Mouse (Mus musculus): ENCODE results near the gene Fam222a. TPM values are rescaled to one million over a fixed set of nuclear protein-coding genes. Genes with fewer than 3 reads are reported as not detected.

The Fam222a gene
- polyA plus RNA-seq, 1 experiment: 5.3 TPM

GRCm38 (mm10) chr5:114651449-114651848 lies 83.6 kb downstream of the Fam222a start:
- 43% methylated on average over 3 of the region's 3 CpGs for WGBS
- no peak overlapping the region for H3K4me3 ChIP-seq (ENCODE audit: low read depth, low read length)
- H3K36me3 ChIP-seq (ENCODE audit: control insufficient read depth, insufficient read depth, low read length): no peaks in the 10 kb centered on the region
- H3K27ac ChIP-seq (ENCODE audit: insufficient read depth, low read depth, low read length): no peak overlapping the region
- TF ChIP-seq POLR2A (IDR thresholded peaks at IDR 0.05; ENCODE audit: low read depth, low read length) (no peak), CTCF (IDR thresholded peaks at IDR 0.05; ENCODE audit: extremely low read depth, insufficient read length, insufficient replicate concordance, low read depth, low read length) (no peak)
- peaks cover 7% of the 10 kb centered on the region for H3K4me1 ChIP-seq (ENCODE audit: control insufficient read depth, insufficient read depth, insufficient read length, low read length)
- H3K27me3 ChIP-seq (ENCODE audit: control insufficient read depth, insufficient read depth, low read length): peaks cover 3% of the 10 kb centered on the region

- Histone ChIP-seq H3K36me3 (ENCODE audit: control insufficient read depth, insufficient read depth, low read length) (no peaks in the 10 kb centered on the region), H3K4me1 (ENCODE audit: control insufficient read depth, insufficient read depth, insufficient read length, low read length) (no peaks in the 10 kb centered on the region; the same call in 1 of the 2 replicates), H3K4me3 (ENCODE audit: low read depth, low read length) (no peak overlapping the region), H3K27ac (ENCODE audit: insufficient read depth, low read depth, low read length) (no peak overlapping the region), H3K27me3 (ENCODE audit: control insufficient read depth, insufficient read depth, low read length) (peaks cover 22% of the 10 kb centered on the region)
- 68% methylated on average over 15 of the region's 15 CpGs for WGBS
- TF ChIP-seq POLR2A (IDR thresholded peaks at IDR 0.05; ENCODE audit: low read depth, low read length) (no peak), CTCF (IDR thresholded peaks at IDR 0.05; ENCODE audit: extremely low read depth, insufficient read length, insufficient replicate concordance, low read depth, low read length) (no peak)
Observed at GRCm38 (mm10) chr5:114653656-114654437, 86.0 kb downstream of the Fam222a start.

- no peak for TF ChIP-seq POLR2A (IDR thresholded peaks at IDR 0.05; ENCODE audit: low read depth, low read length)
- no peak for TF ChIP-seq CTCF (IDR thresholded peaks at IDR 0.05; ENCODE audit: extremely low read depth, insufficient read length, insufficient replicate concordance, low read depth, low read length)
- Histone ChIP-seq H3K27me3 (ENCODE audit: control insufficient read depth, insufficient read depth, low read length) (peaks cover 20% of the 10 kb centered on the region), H3K27ac (ENCODE audit: insufficient read depth, low read depth, low read length) (no peak overlapping the region), H3K4me1 (ENCODE audit: control insufficient read depth, insufficient read depth, insufficient read length, low read length) (no peaks in the 10 kb centered on the region; the same call in 1 of the 2 replicates), H3K4me3 (ENCODE audit: low read depth, low read length) (no peak overlapping the region), H3K36me3 (ENCODE audit: control insufficient read depth, insufficient read depth, low read length) (no peaks in the 10 kb centered on the region)
- 72% methylated on average over 5 of the region's 5 CpGs for WGBS
Observed at GRCm38 (mm10) chr5:114655721-114656120, 87.9 kb downstream of the Fam222a start.

GRCm38 (mm10) chr5:114656305-114656704 lies 88.5 kb downstream of the Fam222a start:
- H3K27me3 ChIP-seq (ENCODE audit: control insufficient read depth, insufficient read depth, low read length): peaks cover 20% of the 10 kb centered on the region
- 81% methylated on average over 7 of the region's 7 CpGs for WGBS
- no peaks in the 10 kb centered on the region; the same call in 1 of the 2 replicates for H3K4me1 ChIP-seq (ENCODE audit: control insufficient read depth, insufficient read depth, insufficient read length, low read length)
- no peak overlapping the region for H3K27ac ChIP-seq (ENCODE audit: insufficient read depth, low read depth, low read length)
- no peaks in the 10 kb centered on the region for H3K36me3 ChIP-seq (ENCODE audit: control insufficient read depth, insufficient read depth, low read length)
- no peak overlapping the region for H3K4me3 ChIP-seq (ENCODE audit: low read depth, low read length)
- no peak for TF ChIP-seq CTCF (IDR thresholded peaks at IDR 0.05; ENCODE audit: extremely low read depth, insufficient read length, insufficient replicate concordance, low read depth, low read length)
- no peak for TF ChIP-seq POLR2A (IDR thresholded peaks at IDR 0.05; ENCODE audit: low read depth, low read length)

GRCm38 (mm10) chr5:114657426-114657825 lies 89.6 kb downstream of the Fam222a start:
- Histone ChIP-seq H3K36me3 (ENCODE audit: control insufficient read depth, insufficient read depth, low read length) (no peaks in the 10 kb centered on the region), H3K4me3 (ENCODE audit: low read depth, low read length) (no peak overlapping the region; the same call in 1 of the 2 replicates), H3K27me3 (ENCODE audit: control insufficient read depth, insufficient read depth, low read length) (peaks cover 20% of the 10 kb centered on the region), H3K27ac (ENCODE audit: insufficient read depth, low read depth, low read length) (no peak overlapping the region), H3K4me1 (ENCODE audit: control insufficient read depth, insufficient read depth, insufficient read length, low read length) (no peaks in the 10 kb centered on the region; the same call in 1 of the 2 replicates)
- WGBS: 25% methylated on average over 10 of the region's 10 CpGs
- TF ChIP-seq CTCF (IDR thresholded peaks at IDR 0.05; ENCODE audit: extremely low read depth, insufficient read length, insufficient replicate concordance, low read depth, low read length): no peak
- TF ChIP-seq POLR2A (IDR thresholded peaks at IDR 0.05; ENCODE audit: low read depth, low read length): no peak

- no peaks in the 10 kb centered on the region for H3K36me3 ChIP-seq (ENCODE audit: control insufficient read depth, insufficient read depth, low read length)
- no peak within 1 kb of the TSS for H3K27ac ChIP-seq (ENCODE audit: insufficient read depth, low read depth, low read length)
- peak within 1 kb of the TSS; percentile 48 for H3K4me3 ChIP-seq (ENCODE audit: low read depth, low read length)
- TF ChIP-seq POLR2A (IDR thresholded peaks at IDR 0.05; ENCODE audit: low read depth, low read length) (no peak), CTCF (IDR thresholded peaks at IDR 0.05; ENCODE audit: extremely low read depth, insufficient read length, insufficient replicate concordance, low read depth, low read length) (no peak)
- no peaks in the 10 kb centered on the region; the same call in 1 of the 2 replicates for H3K4me1 ChIP-seq (ENCODE audit: control insufficient read depth, insufficient read depth, insufficient read length, low read length)
- peaks cover 20% of the 10 kb centered on the region for H3K27me3 ChIP-seq (ENCODE audit: control insufficient read depth, insufficient read depth, low read length)
- under 1% methylated on average over 47 of the region's 47 CpGs for WGBS
Observed at GRCm38 (mm10) chr5:114658255-114658654, 90.4 kb downstream of the Fam222a start, which contains the start of gene Trpv4. Gene Trpv4, minus strand, starts transcription at chr5:114658421.

- Histone ChIP-seq H3K4me1 (ENCODE audit: control insufficient read depth, insufficient read depth, insufficient read length, low read length) (no peaks in the 10 kb centered on the region), H3K4me3 (ENCODE audit: low read depth, low read length) (no peak overlapping the region), H3K27me3 (ENCODE audit: control insufficient read depth, insufficient read depth, low read length) (peaks cover 20% of the 10 kb centered on the region), H3K36me3 (ENCODE audit: control insufficient read depth, insufficient read depth, low read length) (no peaks in the 10 kb centered on the region), H3K27ac (ENCODE audit: insufficient read depth, low read depth, low read length) (no peak overlapping the region)
- 47% methylated on average over 6 of the region's 6 CpGs for WGBS
- TF ChIP-seq CTCF (IDR thresholded peaks at IDR 0.05; ENCODE audit: extremely low read depth, insufficient read length, insufficient replicate concordance, low read depth, low read length) (no peak), POLR2A (IDR thresholded peaks at IDR 0.05; ENCODE audit: low read depth, low read length) (no peak)
Observed at GRCm38 (mm10) chr5:114661029-114661428, 93.2 kb downstream of the Fam222a start.

Other genes starting within 250 kb of the Fam222a start
- 47.1 and 80.2 TPM in 2 replicates for gene Kctd10, start 187.5 kb upstream of the Fam222a start, polyA plus RNA-seq (2012; rRNA removed)
- 36.6 and 76.1 TPM in 2 replicates for gene Ube3b, start 187.4 kb upstream of the Fam222a start, polyA plus RNA-seq (2012; rRNA removed)
- 5.2 and 6.7 TPM in 2 replicates for gene Mmab, start 124.0 kb upstream of the Fam222a start, polyA plus RNA-seq (2012; rRNA removed)
- 23.6 and 44.6 TPM in 2 replicates for gene Mvk, start 123.7 kb upstream of the Fam222a start, polyA plus RNA-seq (2012; rRNA removed)
- gene Trpv4, start 90.4 kb downstream of the Fam222a start, polyA plus RNA-seq (2012; rRNA removed): 2.4 and 2.9 TPM in 2 replicates
- 119 and 327 TPM in 2 replicates for gene Gltp, start 123.0 kb downstream of the Fam222a start, polyA plus RNA-seq (2012; rRNA removed)
- 2.8 and 4.4 TPM in 2 replicates for gene Tchp, start 139.7 kb downstream of the Fam222a start, polyA plus RNA-seq (2012; rRNA removed)
- gene Ankrd13a, start 206.7 kb downstream of the Fam222a start, polyA plus RNA-seq (2012; rRNA removed): 53.0 and 110 TPM in 2 replicates
- 16.4 and 25.1 TPM in 2 replicates for gene Git2, start 207.5 kb downstream of the Fam222a start, polyA plus RNA-seq (2012; rRNA removed)

Data from small intestine, adult 2 months (tissue).